Mouse (Mus musculus): ENCODE measurements around the gene Avp. TPM values are rescaled to one million over a fixed set of nuclear protein-coding genes. Genes with fewer than 3 reads are reported as not detected.
"Not testable (repeated sequence)": the region's sequence is repeated elsewhere in the genome, so short reads cannot be mapped to it uniquely, and the experiment has no call there.

Avp gene
- polyA plus RNA-seq, 1 experiment from 2014 or later = not detected

- H3K4me1 ChIP-seq = no peaks in the 10 kb centered on the region
- ATAC-seq (ENCODE audit: insufficient number of reproducible peaks, insufficient read depth, low FRiP score, low TSS enrichment) = no peak
- no peak overlapping the region for H3K4me3 ChIP-seq
- H3K27me3 ChIP-seq = no peaks in the 10 kb centered on the region
- H3K36me3 ChIP-seq = peaks cover 24% of the 10 kb centered on the region
- H3K9ac ChIP-seq = no peak overlapping the region
- no peak overlapping the region for H3K27ac ChIP-seq
- WGBS = 73% methylated on average over 4 of the region's 4 CpGs
- no peaks in the 10 kb centered on the region for H3K9me3 ChIP-seq
- H3K4me2 ChIP-seq (replicated peaks) = no peak overlapping the region
These were observed 6.8 kb upstream of the Avp start for GRCm38 (mm10) chr2:130589157-130589556.

- Histone ChIP-seq H3K9me3 (no peaks in the 10 kb centered on the region), H3K9ac (no peak overlapping the region), H3K27me3 (no peaks in the 10 kb centered on the region), H3K4me3 (no peak overlapping the region), H3K36me3 (peaks cover 21% of the 10 kb centered on the region), H3K4me1 (no peaks in the 10 kb centered on the region), H3K4me2 (replicated peaks) (no peak overlapping the region), H3K27ac (no peak overlapping the region)
- 88% methylated on average over 2 of the region's 2 CpGs for WGBS
- no peak for ATAC-seq (ENCODE audit: insufficient number of reproducible peaks, insufficient read depth, low FRiP score, low TSS enrichment)
These were observed 6.0 kb upstream of the Avp start for GRCm38 (mm10) chr2:130588373-130588772.

- no peak overlapping the region for H3K4me3 ChIP-seq
- ATAC-seq (ENCODE audit: insufficient number of reproducible peaks, insufficient read depth, low FRiP score, low TSS enrichment) = no peak
- no peak overlapping the region for H3K4me2 ChIP-seq (replicated peaks)
- H3K4me1 ChIP-seq = no peaks in the 10 kb centered on the region
- peaks cover 21% of the 10 kb centered on the region for H3K27me3 ChIP-seq
- H3K27ac ChIP-seq = no peak overlapping the region
- 87% methylated on average over 6 of the region's 6 CpGs for WGBS
- no peaks in the 10 kb centered on the region for H3K9me3 ChIP-seq
- peaks cover 11% of the 10 kb centered on the region for H3K36me3 ChIP-seq
- H3K9ac ChIP-seq = no peak overlapping the region
These were observed 3.7 kb upstream of the Avp start for GRCm38 (mm10) chr2:130586016-130586415.

- H3K27ac ChIP-seq = no peak overlapping the region
- H3K27me3 ChIP-seq = peaks cover 41% of the 10 kb centered on the region
- no peaks in the 10 kb centered on the region for H3K9me3 ChIP-seq
- no peaks in the 10 kb centered on the region for H3K36me3 ChIP-seq
- no peak overlapping the region for H3K9ac ChIP-seq
- H3K4me3 ChIP-seq = no peak overlapping the region
- ATAC-seq (ENCODE audit: insufficient number of reproducible peaks, insufficient read depth, low FRiP score, low TSS enrichment) = no peak
- 81% methylated on average over 10 of the region's 10 CpGs for WGBS
- peaks cover 9% of the 10 kb centered on the region; the same call in 1 of the 2 replicates for H3K4me1 ChIP-seq
- no peak overlapping the region for H3K4me2 ChIP-seq (replicated peaks)
These were observed 1.7 kb upstream of the Avp start for GRCm38 (mm10) chr2:130583902-130584560.

- peaks cover 16% of the 10 kb centered on the region; the same call in 1 of the 2 replicates for H3K4me1 ChIP-seq
- H3K4me3 ChIP-seq = peak overlapping the region; percentile 33
- H3K27me3 ChIP-seq = peaks cover 68% of the 10 kb centered on the region
- no peak for ATAC-seq (ENCODE audit: insufficient number of reproducible peaks, insufficient read depth, low FRiP score, low TSS enrichment)
- H3K4me2 ChIP-seq (replicated peaks) = peak overlapping the region; percentile 53
- H3K36me3 ChIP-seq = no peaks in the 10 kb centered on the region
- H3K9me3 ChIP-seq = no peaks in the 10 kb centered on the region
- H3K9ac ChIP-seq = peak overlapping the region; percentile 20; the same call in 1 of the 2 replicates
- 4% methylated on average over 16 of the region's 16 CpGs for WGBS
- H3K27ac ChIP-seq = no peak overlapping the region
These were observed 1.2 kb downstream of the Avp start for GRCm38 (mm10) chr2:130581201-130581600.

- H3K36me3 ChIP-seq = no peaks in the 10 kb centered on the region
- H3K27me3 ChIP-seq = peaks cover 82% of the 10 kb centered on the region
- H3K9ac ChIP-seq = no peak overlapping the region
- 6% methylated on average over 8 of the region's 8 CpGs for WGBS
- H3K4me1 ChIP-seq = peaks cover 16% of the 10 kb centered on the region; the same call in 1 of the 2 replicates
- ATAC-seq (ENCODE audit: insufficient number of reproducible peaks, insufficient read depth, low FRiP score, low TSS enrichment) = no peak
- no peaks in the 10 kb centered on the region for H3K9me3 ChIP-seq
- H3K4me2 ChIP-seq (replicated peaks) = no peak overlapping the region
- H3K27ac ChIP-seq = no peak overlapping the region
- H3K4me3 ChIP-seq = 0 out of 2 replicates have a peak overlapping the region, but pooled peaks have one; percentile 33
These were observed 2.6 kb downstream of the Avp start for GRCm38 (mm10) chr2:130579791-130580190.

GRCm38 (mm10) chr2:130578148-130578547 is 4.2 kb downstream of the Avp start:
- 8% methylated on average over 11 of the region's 11 CpGs for WGBS
- H3K4me1 ChIP-seq = peaks cover 16% of the 10 kb centered on the region; the same call in 1 of the 2 replicates
- H3K9me3 ChIP-seq = no peaks in the 10 kb centered on the region
- H3K36me3 ChIP-seq = no peaks in the 10 kb centered on the region
- no peak overlapping the region for H3K4me3 ChIP-seq
- no peak overlapping the region for H3K27ac ChIP-seq
- no peak for ATAC-seq (ENCODE audit: insufficient number of reproducible peaks, insufficient read depth, low FRiP score, low TSS enrichment)
- no peak overlapping the region for H3K9ac ChIP-seq
- peaks cover 82% of the 10 kb centered on the region for H3K27me3 ChIP-seq
- H3K4me2 ChIP-seq (replicated peaks) = no peak overlapping the region

GRCm38 (mm10) chr2:130577632-130578031 is 4.7 kb downstream of the Avp start:
- 0 out of 2 replicates have a peak overlapping the region, but pooled peaks have one; percentile 8 for H3K4me2 ChIP-seq (replicated peaks)
- H3K27ac ChIP-seq = no peak overlapping the region
- H3K4me1 ChIP-seq = peaks cover 16% of the 10 kb centered on the region; the same call in 1 of the 2 replicates
- WGBS = 7% methylated on average over 12 of the region's 12 CpGs
- H3K9ac ChIP-seq = no peak overlapping the region
- H3K36me3 ChIP-seq = no peaks in the 10 kb centered on the region
- H3K27me3 ChIP-seq = peaks cover 78% of the 10 kb centered on the region
- no peaks in the 10 kb centered on the region for H3K9me3 ChIP-seq
- ATAC-seq (ENCODE audit: insufficient number of reproducible peaks, insufficient read depth, low FRiP score, low TSS enrichment) = no peak
- H3K4me3 ChIP-seq = no peak overlapping the region

GRCm38 (mm10) chr2:130577021-130577420 is 5.3 kb downstream of the Avp start:
- no peak for ATAC-seq (ENCODE audit: insufficient number of reproducible peaks, insufficient read depth, low FRiP score, low TSS enrichment)
- Histone ChIP-seq H3K27ac (no peak overlapping the region), H3K9ac (no peak overlapping the region), H3K4me3 (no peak overlapping the region), H3K9me3 (no peaks in the 10 kb centered on the region), H3K27me3 (peaks cover 72% of the 10 kb centered on the region), H3K4me2 (replicated peaks) (peak overlapping the region; percentile 52), H3K36me3 (no peaks in the 10 kb centered on the region), H3K4me1 (peaks cover 16% of the 10 kb centered on the region; the same call in 1 of the 2 replicates)
- 3% methylated on average over 9 of the region's 9 CpGs for WGBS

GRCm38 (mm10) chr2:130576564-130576963 is 5.8 kb downstream of the Avp start:
- peak overlapping the region; percentile 43 for H3K9ac ChIP-seq
- ATAC-seq (ENCODE audit: insufficient number of reproducible peaks, insufficient read depth, low FRiP score, low TSS enrichment) = not testable (repeated sequence)

GRCm38 (mm10) chr2:130575873-130576272 is 6.5 kb downstream of the Avp start, which contains the start of gene Oxt:
Oxt (plus strand) TSS chr2:130576173.
- Histone ChIP-seq H3K9me3 (no peaks in the 10 kb centered on the region), H3K27me3 (peaks cover 60% of the 10 kb centered on the region), H3K27ac (no peak within 1 kb of the TSS), H3K4me3 (peak within 1 kb of the TSS; percentile 27), H3K36me3 (no peaks in the 10 kb centered on the region), H3K4me2 (replicated peaks) (peak within 1 kb of the TSS; percentile 52), H3K9ac (peak within 1 kb of the TSS; percentile 43), H3K4me1 (peaks cover 15% of the 10 kb centered on the region; the same call in 1 of the 2 replicates)
- no peak for ATAC-seq (ENCODE audit: insufficient number of reproducible peaks, insufficient read depth, low FRiP score, low TSS enrichment)
- 43% methylated on average over 9 of the region's 9 CpGs for WGBS

More at GRCm38 (mm10) chr2:130576564-130576963, 5.8 kb downstream of the Avp start:
- Histone ChIP-seq H3K27me3 (peaks cover 67% of the 10 kb centered on the region), H3K4me2 (replicated peaks) (peak overlapping the region; percentile 52), H3K4me1 (peaks cover 16% of the 10 kb centered on the region; the same call in 1 of the 2 replicates), H3K4me3 (peak overlapping the region; percentile 27)
- H3K9me3 ChIP-seq, H3K27ac ChIP-seq, H3K36me3 ChIP-seq: not testable (repeated sequence)
- WGBS = 2% methylated on average over 32 of the region's 32 CpGs

- no peak overlapping the region for H3K4me3 ChIP-seq
These were observed 7.4 kb downstream of the Avp start for GRCm38 (mm10) chr2:130574960-130575359.

More at GRCm38 (mm10) chr2:130574960-130575359, 7.4 kb downstream of the Avp start:
- H3K4me2 ChIP-seq (replicated peaks) = no peak overlapping the region
- peaks cover 51% of the 10 kb centered on the region for H3K27me3 ChIP-seq
- no peak for ATAC-seq (ENCODE audit: insufficient number of reproducible peaks, insufficient read depth, low FRiP score, low TSS enrichment)
- 84% methylated on average over 5 of the region's 5 CpGs for WGBS
- no peak overlapping the region for H3K27ac ChIP-seq
- H3K9ac ChIP-seq = no peak overlapping the region
- H3K36me3 ChIP-seq = no peaks in the 10 kb centered on the region
- peaks cover 7% of the 10 kb centered on the region; the same call in 1 of the 2 replicates for H3K4me1 ChIP-seq
- no peaks in the 10 kb centered on the region for H3K9me3 ChIP-seq
